Mouse (Mus musculus): Measurements from ENCODE around the gene Zfpm1.

GRCm38 (mm10) chr8:122347811-122348552, 66.0 kb downstream of the Zfpm1 start:
- no peak for TF ChIP-seq POLR2A (IDR thresholded peaks at IDR 0.05; ENCODE audit: low read depth, low read length)
- no peak for TF ChIP-seq CTCF (IDR thresholded peaks at IDR 0.05; ENCODE audit: extremely low read depth, insufficient read depth, insufficient read length, insufficient replicate concordance)
